ENCODE assay signal across 8 mouse cellular contexts in the genomic region with DNA sequence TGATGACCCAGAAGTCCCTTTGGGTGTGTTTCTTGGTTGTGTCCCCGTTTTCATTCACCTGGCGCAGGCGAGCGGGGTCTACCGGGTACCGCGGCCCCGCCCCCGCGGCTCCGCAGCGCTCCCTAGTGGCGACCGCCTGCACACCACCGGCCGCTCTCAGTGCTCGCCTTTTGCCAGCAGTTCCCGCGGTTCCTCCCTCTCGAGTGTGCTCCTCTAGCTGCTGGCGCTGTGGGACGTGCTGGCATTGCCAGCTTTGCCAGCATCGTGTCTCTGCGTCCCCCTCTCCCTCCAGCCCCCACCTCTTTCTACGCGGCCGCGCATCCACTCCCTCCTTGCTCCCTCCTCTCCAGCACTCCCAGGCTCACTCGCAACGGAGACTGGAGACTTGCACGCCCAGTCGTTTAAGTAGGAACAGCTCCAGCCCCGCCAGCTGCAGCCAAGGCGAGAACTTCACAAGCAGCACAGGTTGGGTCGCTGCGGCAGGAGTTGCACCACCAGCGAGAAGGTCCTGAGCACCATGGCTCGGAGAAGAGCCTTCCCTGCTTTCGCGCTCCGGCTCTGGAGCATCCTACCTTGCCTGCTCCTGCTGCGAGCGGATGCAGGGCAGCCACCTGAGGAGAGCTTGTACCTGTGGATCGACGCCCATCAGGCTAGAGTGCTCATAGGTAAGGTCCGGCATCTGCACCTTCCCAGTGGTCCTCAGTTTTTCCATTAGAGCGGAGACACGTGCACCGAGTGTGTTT. TPM values are rescaled to one million over a fixed set of nuclear protein-coding genes. Genes with fewer than 3 reads are reported as not detected.
DNase-seq lines count a peak whose midpoint lies in the region; ATAC-seq and TF ChIP-seq lines count a peak whose summit lies in the region.

TSS of gene Wif1 (plus strand) at position 135 of the 743 bp plus-strand sequence.

- H3K4me2 ChIP-seq in heart, embryonic 14.5 days (ENCODE audit: low read length): peak within 1 kb of the TSS; percentile 75
- peak within 1 kb of the TSS; percentile 95 for H3K4me2 ChIP-seq in liver, postnatal 0 days (ENCODE audit: low read depth, low read length)
- peak within 1 kb of the TSS; percentile 74 for H3K4me2 ChIP-seq in neural tube, embryonic 13.5 days
- peak within 1 kb of the TSS; percentile 89 for H3K4me2 ChIP-seq in stomach, postnatal 0 days (replicated peaks; ENCODE audit: low read depth)

- H3K36me3 ChIP-seq in erythroblast, embryonic 14.5 days (ENCODE audit: control insufficient read depth): no peaks in the 10 kb centered on the region
- H3K36me3 ChIP-seq in heart, embryonic 14.5 days (ENCODE audit: control insufficient read depth, insufficient read depth, low read length): no peaks in the 10 kb centered on the region
- H3K36me3 ChIP-seq in liver, postnatal 0 days (replicated peaks; ENCODE audit: insufficient read depth, low read length): no peaks in the 10 kb centered on the region
- H3K36me3 ChIP-seq in neural tube, embryonic 13.5 days: no peaks in the 10 kb centered on the region
- no peaks in the 10 kb centered on the region for H3K36me3 ChIP-seq in stomach, postnatal 0 days (ENCODE audit: control insufficient read depth, insufficient read depth, low read length)

- peak; percentile 60 to 71 for DNase-seq in CD8-positive naive resting alpha-beta T cell, adult 2 months (ENCODE audit: low read depth in 2 of 2, low spot score in 2 of 2)
- peak; percentile 86 for DNase-seq in brain, embryonic 14.5 days (ENCODE audit: low read depth)
- DNase-seq in kidney, postnatal 10 days: peak; percentile 86
- peak; percentile 81 for DNase-seq in liver, postnatal 0 days
- DNase-seq in stomach, postnatal 0 days (ENCODE audit: low spot score): peak; percentile 80

- H3K27ac ChIP-seq in heart, embryonic 14.5 days (replicated peaks in 1 of 2; ENCODE audit: control insufficient read depth in 1 of 2, insufficient read depth in 1 of 2, low read depth in 2 of 2, low read length in 2 of 2): no peak within 1 kb of the TSS
- H3K27ac ChIP-seq in liver, postnatal 0 days (ENCODE audit: low read depth): no peak within 1 kb of the TSS
- H3K27ac ChIP-seq in neural tube, embryonic 13.5 days (replicated peaks): no peak within 1 kb of the TSS
- H3K27ac ChIP-seq in stomach, postnatal 0 days (replicated peaks): no peak within 1 kb of the TSS

- H3K4me1 ChIP-seq in erythroblast, embryonic 14.5 days (ENCODE audit: control insufficient read depth): peaks cover 11% of the 10 kb centered on the region
- H3K4me1 ChIP-seq in heart, embryonic 14.5 days (ENCODE audit: control insufficient read depth in 2 of 2, insufficient read depth in 2 of 2, low read length in 2 of 2): peaks cover 3 to 7% of the 10 kb centered on the region in 2 experiments
- H3K4me1 ChIP-seq in liver, postnatal 0 days (ENCODE audit: insufficient read depth): peaks cover 4% of the 10 kb centered on the region; the same call in 1 of the 2 replicates
- peaks cover 14% of the 10 kb centered on the region for H3K4me1 ChIP-seq in neural tube, embryonic 13.5 days (replicated peaks)
- peaks cover 5% of the 10 kb centered on the region for H3K4me1 ChIP-seq in stomach, postnatal 0 days (replicated peaks; ENCODE audit: control insufficient read depth, insufficient read depth)

- H3K27me3 ChIP-seq in erythroblast, embryonic 14.5 days (ENCODE audit: control insufficient read depth): peaks cover 52% of the 10 kb centered on the region
- peaks cover 8% of the 10 kb centered on the region for H3K27me3 ChIP-seq in heart, embryonic 14.5 days (ENCODE audit: control insufficient read depth, insufficient read depth, low read length)
- H3K27me3 ChIP-seq in liver, postnatal 0 days (ENCODE audit: insufficient read depth, low read length): peaks cover 12% of the 10 kb centered on the region
- peaks cover 41% of the 10 kb centered on the region for H3K27me3 ChIP-seq in neural tube, embryonic 13.5 days
- no peaks in the 10 kb centered on the region for H3K27me3 ChIP-seq in stomach, postnatal 0 days (ENCODE audit: control insufficient read depth, insufficient read depth, low read length)

- H3K9me3 ChIP-seq in erythroblast, embryonic 14.5 days (ENCODE audit: control insufficient read depth, low read length): no peaks in the 10 kb centered on the region
- H3K9me3 ChIP-seq in heart, embryonic 14.5 days (ENCODE audit: control insufficient read depth, low read length): no peaks in the 10 kb centered on the region
- no peaks in the 10 kb centered on the region for H3K9me3 ChIP-seq in liver, postnatal 0 days (ENCODE audit: low read length)
- no peaks in the 10 kb centered on the region for H3K9me3 ChIP-seq in neural tube, embryonic 13.5 days
- H3K9me3 ChIP-seq in stomach, postnatal 0 days (ENCODE audit: control insufficient read depth, low read length): no peaks in the 10 kb centered on the region

- H3K4me3 ChIP-seq in erythroblast, embryonic 14.5 days (replicated peaks): peak within 1 kb of the TSS; percentile 43
- peak within 1 kb of the TSS; percentile 60 to 67 for H3K4me3 ChIP-seq in heart, embryonic 14.5 days (ENCODE audit: control insufficient read depth in 1 of 2, insufficient read depth in 1 of 2, low read depth in 1 of 2, low read length in 2 of 2)
- H3K4me3 ChIP-seq in liver, postnatal 0 days (ENCODE audit: low read depth, low read length): peak within 1 kb of the TSS; percentile 65
- peak within 1 kb of the TSS; percentile 47 for H3K4me3 ChIP-seq in neural tube, embryonic 13.5 days
- peak within 1 kb of the TSS; percentile 50 for H3K4me3 ChIP-seq in stomach, postnatal 0 days (ENCODE audit: low read depth, low read length)

- TF ChIP-seq CTCF in brain, embryonic 14.5 days (IDR thresholded peaks at IDR 0.05; ENCODE audit: borderline replicate concordance, extremely low read depth, insufficient read depth, insufficient read length): peak; percentile 86
- peak; percentile 89 for TF ChIP-seq CTCF in liver, postnatal 0 days (IDR thresholded peaks at IDR 0.05; ENCODE audit: low read depth)
- peak; percentile 86 for TF ChIP-seq CTCF in stomach, postnatal 0 days (IDR thresholded peaks at IDR 0.05; ENCODE audit: low read depth)

- ATAC-seq in heart, embryonic 14.5 days (ENCODE audit: insufficient number of reproducible peaks, insufficient read depth, low FRiP score, low read depth): peak; percentile 87
- peak; percentile 91 for ATAC-seq in liver, postnatal 0 days
- peak; percentile 97 for ATAC-seq in neural tube, embryonic 13.5 days (ENCODE audit: low read depth)
- peak; percentile 94 for ATAC-seq in stomach, postnatal 0 days (ENCODE audit: low FRiP score, low TSS enrichment)

- TF ChIP-seq POLR2A in brain, embryonic 14.5 days (IDR thresholded peaks at IDR 0.05; ENCODE audit: borderline replicate concordance, extremely low read depth, insufficient read depth, insufficient read length, poor library complexity, severe bottlenecking): no peak

- H3K9ac ChIP-seq in heart, embryonic 14.5 days (ENCODE audit: low read length): peak within 1 kb of the TSS; percentile 63
- H3K9ac ChIP-seq in liver, postnatal 0 days (replicated peaks): peak within 1 kb of the TSS; percentile 55
- peak within 1 kb of the TSS; percentile 49 for H3K9ac ChIP-seq in neural tube, embryonic 13.5 days
- H3K9ac ChIP-seq in stomach, postnatal 0 days (ENCODE audit: low read length): peak within 1 kb of the TSS; percentile 23

- no peak for TF ChIP-seq EP300 in liver, postnatal 0 days (IDR thresholded peaks at IDR 0.05; ENCODE audit: low read depth)
- TF ChIP-seq EP300 in stomach, postnatal 0 days (optimal IDR thresholded peaks at IDR 0.05): no peak

- WGBS in heart, embryonic 14.5 days: 1% methylated on average over 49 of the region's 49 CpGs
- WGBS in liver, postnatal 0 days (ENCODE audit: insufficient replicate concordance): 2% methylated on average over 41 of the region's 49 CpGs
- WGBS in neural tube, embryonic 13.5 days: under 1% methylated on average over 49 of the region's 49 CpGs
- WGBS in stomach, postnatal 0 days: under 1% methylated on average over 49 of the region's 49 CpGs

RNA-seq across cellular contexts. Expression of gene Wif1, which starts in this region (rescaled TPM):
- polyA plus RNA-seq in brain, embryonic 14.5 days (2012; rRNA removed): 6.2 and 9.3 TPM in 2 replicates
- polyA plus RNA-seq in erythroblast, embryonic 14.5 days (2012): not detected in 2 replicates
- polyA plus RNA-seq in heart, embryonic 14.5 days (2014; fragmentation: Nextera tagmentation; extraction: Ambion mirVana): 11.6 and 13.2 TPM in 2 replicates
- polyA plus RNA-seq in liver, postnatal 0 days (2015; fragmentation: Nextera tagmentation; extraction: Ambion mirVana): 4.1 and 5.3 TPM in 2 replicates
- 5.0 and 8.1 TPM in 2 replicates for polyA plus RNA-seq in neural tube, embryonic 13.5 days (2015; fragmentation: Nextera tagmentation; extraction: Ambion mirVana)
- 0.79 and 0.94 TPM in 2 replicates for polyA plus RNA-seq in stomach, postnatal 0 days (2015; fragmentation: Nextera tagmentation; extraction: Ambion mirVana)

Comparison
In these comparisons a context has a peak if more than half of its experiments do, and no peak if none do; other contexts are left out.
1. Peak in DNase-seq, ATAC-seq, H3K4me3 ChIP-seq, H3K9ac ChIP-seq and H3K4me2 ChIP-seq in stomach, postnatal 0 days; RNA of the gene not detected or under 1 TPM.